Mouse (Mus musculus) liver, adult 2 months (tissue): Measurements from ENCODE around the gene Rnf141. TPM values are rescaled to one million over a fixed set of nuclear protein-coding genes. Genes with fewer than 3 reads are reported as not detected.

Experiments
- DNase-seq: peaks from one replicate; pipeline ENCODE4 v3.0.0-alpha.2; 2011; ENCODE audit warnings: low read depth, low spot score; ENCODE audit errors: extremely low read depth
- H3K27ac ChIP-seq: fragments of 200-500 bp; replicated peaks from 2 replicates; pipeline ENCODE4 v1.5.1; 2012; ENCODE audit warnings: low read depth, mild to moderate bottlenecking, control low read depth, inconsistent platforms, low read length; ENCODE audit not compliant: insufficient read depth
- H3K27me3 ChIP-seq: fragments of 200-500 bp; 2 replicates; pipeline ENCODE4 v1.6.1; 2012; ENCODE audit warnings: mild to moderate bottlenecking, moderate library complexity, low read length, inconsistent platforms; ENCODE audit not compliant: control insufficient read depth, insufficient read depth
- H3K36me3 ChIP-seq: fragments of 200-500 bp; 2 replicates; pipeline ENCODE4 v1.6.1; 2012; ENCODE audit warnings: low read length, inconsistent platforms; ENCODE audit not compliant: control insufficient read depth, insufficient read depth
- H3K4me1 ChIP-seq: fragments of 200-500 bp; 2 replicates; pipeline ENCODE4 v1.6.1; 2011; ENCODE audit warnings: low read length; ENCODE audit not compliant: control insufficient read depth, insufficient read depth
- H3K4me3 ChIP-seq: fragments of 200-500 bp; 2 replicates; pipeline ENCODE4 v1.5.1; 2011; ENCODE audit warnings: low read depth, mild to moderate bottlenecking, control low read depth, low read length, moderate library complexity; ENCODE audit not compliant: insufficient read depth
- H3K79me2 ChIP-seq: fragments of 200-500 bp; 2 replicates; pipeline ENCODE4 v1.6.1; 2012; ENCODE audit warnings: inconsistent platforms, mild to moderate bottlenecking, low read length, moderate library complexity; ENCODE audit not compliant: control insufficient read depth, insufficient read depth
- H3K9ac ChIP-seq: fragments of 200-500 bp; 2 replicates; pipeline ENCODE4 v1.6.1; 2012; ENCODE audit warnings: low read depth, mild to moderate bottlenecking, control low read depth, inconsistent platforms, low read length
- CTCF ChIP-seq: fragments of 200-500 bp; IDR thresholded peaks from 2 replicates; pipeline ENCODE4 v1.5.1; 2011; ENCODE audit warnings: low read depth, low read length, control low read depth
- POLR2A ChIP-seq: fragments of 200-500 bp; IDR thresholded peaks from 2 replicates; pipeline ENCODE4 v1.6.1; 2011; ENCODE audit warnings: low read length, control low read depth; ENCODE audit not compliant: insufficient read depth; ENCODE audit errors: extremely low read depth
- WGBS: fragments of 180-500 bp; shearing (Covaris S2); methylation state at CpG from one replicate; pipeline ENCODE4 v1.1.7; 2018; 5-methylcytosine and 5-hydroxymethylcytosine counted together
- polyA plus RNA-seq: library from polyadenylated mRNA; depleted of rRNA; stranded (reverse); fragments of >200 nt; gene quantifications from 2 replicates; pipeline ENCODE4 v1.2.3, GENCODE M21; 2012
- total RNA-seq: library from RNA; depleted of rRNA; stranded (reverse); fragments of >200 nt; gene quantifications from 2 replicates; pipeline ENCODE4 v1.2.3, GENCODE M21; 2014

Gene Rnf141
- total and polyA plus RNA-seq, 2 experiments, result 20.6 to 63.4 TPM

- WGBS, result 94% methylated on average over 5 of the region's 5 CpGs
- Histone ChIP-seq H3K9ac (no peak overlapping the region), H3K4me3 (no peak overlapping the region), H3K27ac (no peak overlapping the region), H3K79me2 (no peaks in the 10 kb centered on the region), H3K36me3 (no peaks in the 10 kb centered on the region), H3K27me3 (no peaks in the 10 kb centered on the region), H3K4me1 (peaks cover 2% of the 10 kb centered on the region)
- no peak for TF ChIP-seq CTCF
- no peak for TF ChIP-seq POLR2A
- DNase-seq, result no peak
These were observed 24.6 kb upstream of the Rnf141 start for GRCm38 (mm10) chr7:110868807-110869206.

GRCm38 (mm10) chr7:110867116-110867515 lies 22.9 kb upstream of the Rnf141 start:
- H3K4me1 ChIP-seq, result peaks cover 2% of the 10 kb centered on the region
- H3K27ac ChIP-seq, result no peak overlapping the region
- no peak overlapping the region for H3K9ac ChIP-seq
- no peak overlapping the region for H3K4me3 ChIP-seq
- TF ChIP-seq POLR2A, result no peak
- no peak for TF ChIP-seq CTCF
- no peaks in the 10 kb centered on the region for H3K36me3 ChIP-seq
- no peaks in the 10 kb centered on the region for H3K79me2 ChIP-seq
- WGBS, result 98% methylated on average over 6 of the region's 6 CpGs
- no peak for DNase-seq
- no peaks in the 10 kb centered on the region for H3K27me3 ChIP-seq

GRCm38 (mm10) chr7:110866021-110866420 lies 21.8 kb upstream of the Rnf141 start:
- Histone ChIP-seq H3K79me2 (no peaks in the 10 kb centered on the region), H3K9ac (no peak overlapping the region), H3K4me3 (no peak overlapping the region), H3K4me1 (peaks cover 2% of the 10 kb centered on the region), H3K27ac (no peak overlapping the region), H3K27me3 (no peaks in the 10 kb centered on the region), H3K36me3 (no peaks in the 10 kb centered on the region)
- TF ChIP-seq CTCF, result no peak
- no peak for TF ChIP-seq POLR2A
- DNase-seq, result peak; percentile 61
- 46% methylated on average over 3 of the region's 3 CpGs for WGBS

- Histone ChIP-seq H3K36me3 (no peaks in the 10 kb centered on the region), H3K9ac (no peak overlapping the region), H3K79me2 (no peaks in the 10 kb centered on the region), H3K27me3 (no peaks in the 10 kb centered on the region), H3K27ac (no peak overlapping the region), H3K4me3 (no peak overlapping the region), H3K4me1 (peaks cover 2% of the 10 kb centered on the region)
- DNase-seq, result no peak
- 63% methylated on average over 6 of the region's 6 CpGs for WGBS
- no peak for TF ChIP-seq POLR2A
These were observed 21.3 kb upstream of the Rnf141 start for GRCm38 (mm10) chr7:110865570-110865969.

- Histone ChIP-seq H3K4me1 (peaks cover 2% of the 10 kb centered on the region), H3K9ac (no peak overlapping the region), H3K27ac (no peak overlapping the region), H3K27me3 (no peaks in the 10 kb centered on the region), H3K4me3 (no peak overlapping the region), H3K36me3 (no peaks in the 10 kb centered on the region), H3K79me2 (no peaks in the 10 kb centered on the region)
- no peak for TF ChIP-seq CTCF
- no peak for TF ChIP-seq POLR2A
- no peak for DNase-seq
- WGBS, result 76% methylated on average over 10 of the region's 10 CpGs
These were observed 20.8 kb upstream of the Rnf141 start for GRCm38 (mm10) chr7:110865038-110865437.

- Histone ChIP-seq H3K4me1 (peaks cover 2% of the 10 kb centered on the region), H3K27me3 (no peaks in the 10 kb centered on the region), H3K27ac (peak within 1 kb of the TSS; percentile 15; the same call in 1 of the 2 replicates), H3K9ac (peak within 1 kb of the TSS; percentile 10; the same call in 1 of the 2 replicates), H3K79me2 (no peaks in the 10 kb centered on the region), H3K36me3 (no peaks in the 10 kb centered on the region), H3K4me3 (peak within 1 kb of the TSS; percentile 39)
- TF ChIP-seq CTCF, result no peak
- no peak for TF ChIP-seq POLR2A
- no peak for DNase-seq
- 77% methylated on average over 12 of the region's 12 CpGs for WGBS
These were observed 18.6 kb upstream of the Rnf141 start, which contains the start of gene Lyve1 for GRCm38 (mm10) chr7:110862751-110863289. Lyve1 (minus strand) TSS chr7:110863239.
